Mouse (Mus musculus): ENCODE results near the gene Pclo. TPM values are rescaled to one million over a fixed set of nuclear protein-coding genes. Genes with fewer than 3 reads are reported as not detected.

Gene Pclo
- polyA plus RNA-seq, 1 experiment from 2014 or later: 22.0 TPM

DNA sequence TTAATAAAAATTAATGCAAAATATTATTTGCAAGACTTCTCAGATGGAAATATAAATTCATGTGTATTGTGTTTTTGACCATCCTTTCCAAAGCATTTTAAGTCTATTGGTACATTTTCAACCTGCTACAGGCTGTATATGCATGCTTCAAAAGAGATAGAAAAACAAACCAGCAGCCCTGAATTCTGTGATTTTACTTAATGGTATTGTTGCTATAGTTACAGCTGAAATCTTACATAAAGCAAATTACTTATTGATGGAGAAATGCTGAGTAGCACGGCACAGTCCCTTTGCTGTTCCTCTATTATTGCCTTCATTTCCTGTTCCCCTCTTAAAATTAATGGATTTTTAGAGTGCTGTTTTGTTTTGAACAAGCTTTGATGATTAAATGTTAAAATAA is 145.9 kb downstream of the Pclo start:
- 61% methylated on average over 1 of the region's 1 CpGs for WGBS
- Histone ChIP-seq H3K4me3 (replicated peaks; ENCODE audit: low read length) (no peak overlapping the region), H3K27ac (no peak overlapping the region), H3K4me1 (replicated peaks; ENCODE audit: control insufficient read depth, insufficient read depth, low read length) (no peaks in the 10 kb centered on the region), H3K4me2 (replicated peaks) (no peak overlapping the region), H3K36me3 (replicated peaks; ENCODE audit: control insufficient read depth, insufficient read depth) (no peaks in the 10 kb centered on the region), H3K9ac (no peak overlapping the region), H3K9me3 (ENCODE audit: control insufficient read depth, low read length) (no peaks in the 10 kb centered on the region), H3K27me3 (ENCODE audit: control insufficient read depth, insufficient read depth, low read length) (no peaks in the 10 kb centered on the region)
- DNase-seq (ENCODE audit: low spot score): no peak
- no peak for ATAC-seq (ENCODE audit: low FRiP score)

DNA sequence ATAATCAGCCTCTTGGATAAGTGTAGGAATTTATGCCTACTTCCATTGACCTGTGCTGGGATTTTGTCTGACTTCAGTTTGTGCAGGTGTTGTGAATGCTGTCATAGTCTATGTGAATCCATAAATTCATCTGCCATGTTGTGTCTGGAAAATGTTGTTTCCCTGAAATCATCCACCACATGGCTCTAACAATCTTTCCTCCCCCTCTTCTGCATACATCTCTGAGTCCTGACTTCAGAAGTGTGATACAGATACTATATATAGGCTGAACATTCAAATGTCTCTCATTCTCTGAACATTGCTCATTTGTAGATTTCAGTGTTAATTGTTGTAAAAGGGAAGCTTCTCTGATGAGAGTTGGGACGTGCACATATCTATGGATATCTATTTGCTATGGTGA is 147.5 kb downstream of the Pclo start:
- Histone ChIP-seq H3K27ac (no peak overlapping the region), H3K27me3 (ENCODE audit: control insufficient read depth, insufficient read depth, low read length) (no peaks in the 10 kb centered on the region), H3K36me3 (replicated peaks; ENCODE audit: control insufficient read depth, insufficient read depth) (no peaks in the 10 kb centered on the region), H3K4me1 (replicated peaks; ENCODE audit: control insufficient read depth, insufficient read depth, low read length) (no peaks in the 10 kb centered on the region), H3K4me3 (replicated peaks; ENCODE audit: low read length) (no peak overlapping the region), H3K4me2 (replicated peaks) (no peak overlapping the region), H3K9ac (no peak overlapping the region), H3K9me3 (ENCODE audit: control insufficient read depth, low read length) (no peaks in the 10 kb centered on the region)
- no peak for DNase-seq (ENCODE audit: low spot score)
- WGBS: 71% methylated on average over 1 of the region's 1 CpGs
- ATAC-seq (ENCODE audit: low FRiP score): no peak

DNA sequence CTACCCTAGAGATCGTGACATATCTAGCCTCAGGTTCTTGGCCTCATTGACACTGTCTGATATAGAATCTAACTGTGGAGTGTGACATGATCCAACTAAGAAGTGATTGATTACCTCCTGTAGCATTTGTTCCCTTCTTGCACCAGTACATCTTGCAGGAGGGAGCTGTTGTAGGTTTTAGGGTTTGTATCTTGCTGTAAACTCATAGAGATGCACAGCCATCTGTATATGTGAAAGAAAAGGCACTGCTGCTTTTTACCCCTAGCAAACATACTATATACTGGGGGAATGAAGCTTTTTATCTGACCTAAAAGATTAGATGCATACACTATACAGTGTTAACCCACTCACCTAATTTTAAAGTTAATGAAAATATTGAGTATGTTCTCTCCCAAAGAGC is 147.9 kb downstream of the Pclo start:
- no peak for DNase-seq (ENCODE audit: low spot score)
- no peak for ATAC-seq (ENCODE audit: low FRiP score)
- H3K4me3 ChIP-seq (replicated peaks; ENCODE audit: low read length): no peak overlapping the region
- H3K27ac ChIP-seq: no peak overlapping the region
- H3K9ac ChIP-seq: no peak overlapping the region
- H3K4me2 ChIP-seq (replicated peaks): no peak overlapping the region
- 90% methylated on average over 1 of the region's 1 CpGs for WGBS
- H3K36me3 ChIP-seq (replicated peaks; ENCODE audit: control insufficient read depth, insufficient read depth): no peaks in the 10 kb centered on the region
- no peaks in the 10 kb centered on the region for H3K4me1 ChIP-seq (replicated peaks; ENCODE audit: control insufficient read depth, insufficient read depth, low read length)
- no peaks in the 10 kb centered on the region for H3K27me3 ChIP-seq (ENCODE audit: control insufficient read depth, insufficient read depth, low read length)
- no peaks in the 10 kb centered on the region for H3K9me3 ChIP-seq (ENCODE audit: control insufficient read depth, low read length)

- 96% methylated on average over 6 of the region's 6 CpGs for WGBS
These were observed 165.7 kb downstream of the Pclo start for GRCm38 (mm10) chr5:14680419-14680818.

GRCm38 (mm10) chr5:14691995-14692394 is 177.3 kb downstream of the Pclo start:
- H3K9me3 ChIP-seq (ENCODE audit: control insufficient read depth, low read length): no peaks in the 10 kb centered on the region
- no peak overlapping the region for H3K9ac ChIP-seq
- ATAC-seq (ENCODE audit: low FRiP score) (no peak), DNase-seq (ENCODE audit: low spot score) (no peak)
- H3K27ac ChIP-seq: no peak overlapping the region
- H3K4me2 ChIP-seq (replicated peaks): no peak overlapping the region
- no peaks in the 10 kb centered on the region for H3K4me1 ChIP-seq (replicated peaks; ENCODE audit: control insufficient read depth, insufficient read depth, low read length)
- H3K36me3 ChIP-seq (replicated peaks; ENCODE audit: control insufficient read depth, insufficient read depth): no peaks in the 10 kb centered on the region
- H3K27me3 ChIP-seq (ENCODE audit: control insufficient read depth, insufficient read depth, low read length): no peaks in the 10 kb centered on the region
- 63% methylated on average over 2 of the region's 2 CpGs for WGBS
- H3K4me3 ChIP-seq (replicated peaks; ENCODE audit: low read length): no peak overlapping the region

More at GRCm38 (mm10) chr5:14680419-14680818, 165.7 kb downstream of the Pclo start:
- H3K27me3 ChIP-seq (ENCODE audit: control insufficient read depth, insufficient read depth, low read length): no peaks in the 10 kb centered on the region
- H3K4me2 ChIP-seq (replicated peaks): no peak overlapping the region
- H3K36me3 ChIP-seq (replicated peaks; ENCODE audit: control insufficient read depth, insufficient read depth): peaks cover 65% of the 10 kb centered on the region
- H3K9ac ChIP-seq: no peak overlapping the region
- H3K4me3 ChIP-seq (replicated peaks; ENCODE audit: low read length): no peak overlapping the region
- H3K4me1 ChIP-seq (replicated peaks; ENCODE audit: control insufficient read depth, insufficient read depth, low read length): no peaks in the 10 kb centered on the region
- DNase-seq (ENCODE audit: low spot score) (no peak), ATAC-seq (ENCODE audit: low FRiP score) (no peak)
- H3K27ac ChIP-seq: no peak overlapping the region
- peaks cover 16% of the 10 kb centered on the region; the same call in 1 of the 2 replicates for H3K9me3 ChIP-seq (ENCODE audit: control insufficient read depth, low read length)

GRCm38 (mm10) chr5:14696745-14697144 is 182.0 kb downstream of the Pclo start:
- Histone ChIP-seq H3K9me3 (ENCODE audit: control insufficient read depth, low read length) (no peaks in the 10 kb centered on the region), H3K36me3 (replicated peaks; ENCODE audit: control insufficient read depth, insufficient read depth) (no peaks in the 10 kb centered on the region), H3K4me2 (replicated peaks) (no peak overlapping the region), H3K9ac (no peak overlapping the region), H3K27ac (no peak overlapping the region), H3K4me3 (replicated peaks; ENCODE audit: low read length) (no peak overlapping the region), H3K4me1 (replicated peaks; ENCODE audit: control insufficient read depth, insufficient read depth, low read length) (no peaks in the 10 kb centered on the region), H3K27me3 (ENCODE audit: control insufficient read depth, insufficient read depth, low read length) (no peaks in the 10 kb centered on the region)
- 89% methylated on average over 2 of the region's 2 CpGs for WGBS
- ATAC-seq (ENCODE audit: low FRiP score) (no peak), DNase-seq (ENCODE audit: low spot score) (no peak)

DNA sequence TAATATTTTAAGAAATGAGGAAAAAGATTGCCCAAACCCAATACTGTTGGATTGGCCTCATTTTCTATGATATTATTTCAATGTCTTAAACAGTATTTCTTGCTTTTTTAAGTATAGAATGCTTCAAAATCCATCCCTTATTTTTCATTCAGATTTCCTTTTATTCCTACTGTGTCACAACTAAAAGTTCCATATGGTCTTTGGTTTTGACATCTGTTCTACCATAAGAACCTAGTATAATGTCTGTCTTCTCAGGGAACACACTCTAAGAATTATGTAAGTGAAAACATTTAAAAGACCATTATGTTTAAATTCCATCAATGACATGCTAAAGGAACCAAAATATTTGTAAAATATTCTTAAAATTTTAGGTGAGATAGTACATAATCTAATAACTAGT is 186.2 kb downstream of the Pclo start:
- Histone ChIP-seq H3K36me3 (replicated peaks; ENCODE audit: control insufficient read depth, insufficient read depth) (no peaks in the 10 kb centered on the region), H3K9me3 (ENCODE audit: control insufficient read depth, low read length) (no peaks in the 10 kb centered on the region), H3K27me3 (ENCODE audit: control insufficient read depth, insufficient read depth, low read length) (no peaks in the 10 kb centered on the region), H3K9ac (no peak overlapping the region), H3K4me3 (replicated peaks; ENCODE audit: low read length) (no peak overlapping the region), H3K27ac (no peak overlapping the region), H3K4me1 (replicated peaks; ENCODE audit: control insufficient read depth, insufficient read depth, low read length) (no peaks in the 10 kb centered on the region), H3K4me2 (replicated peaks) (no peak overlapping the region)
- DNase-seq (ENCODE audit: low spot score) (no peak), ATAC-seq (ENCODE audit: low FRiP score) (no peak)

GRCm38 (mm10) chr5:14705423-14705822 is 190.7 kb downstream of the Pclo start:
- no peak overlapping the region for H3K9ac ChIP-seq
- no peak overlapping the region for H3K27ac ChIP-seq
- 60% methylated on average over 2 of the region's 2 CpGs for WGBS
- H3K4me1 ChIP-seq (replicated peaks; ENCODE audit: control insufficient read depth, insufficient read depth, low read length): no peaks in the 10 kb centered on the region
- no peak for ATAC-seq (ENCODE audit: low FRiP score)
- H3K4me3 ChIP-seq (replicated peaks; ENCODE audit: low read length): no peak overlapping the region
- H3K9me3 ChIP-seq (ENCODE audit: control insufficient read depth, low read length): no peaks in the 10 kb centered on the region
- DNase-seq (ENCODE audit: low spot score): no peak
- no peaks in the 10 kb centered on the region for H3K36me3 ChIP-seq (replicated peaks; ENCODE audit: control insufficient read depth, insufficient read depth)
- no peak overlapping the region for H3K4me2 ChIP-seq (replicated peaks)
- no peaks in the 10 kb centered on the region for H3K27me3 ChIP-seq (ENCODE audit: control insufficient read depth, insufficient read depth, low read length)

- DNase-seq (ENCODE audit: low spot score) (no peak), ATAC-seq (ENCODE audit: low FRiP score) (0 out of 2 replicates have a peak, but pooled peaks have one; percentile 14)
- 56% methylated on average over 4 of the region's 4 CpGs for WGBS
- Histone ChIP-seq H3K9ac (no peak overlapping the region), H3K27ac (no peak overlapping the region), H3K36me3 (replicated peaks; ENCODE audit: control insufficient read depth, insufficient read depth) (no peaks in the 10 kb centered on the region), H3K4me2 (replicated peaks) (no peak overlapping the region), H3K4me3 (replicated peaks; ENCODE audit: low read length) (no peak overlapping the region), H3K27me3 (ENCODE audit: control insufficient read depth, insufficient read depth, low read length) (no peaks in the 10 kb centered on the region), H3K9me3 (ENCODE audit: control insufficient read depth, low read length) (no peaks in the 10 kb centered on the region), H3K4me1 (replicated peaks; ENCODE audit: control insufficient read depth, insufficient read depth, low read length) (no peaks in the 10 kb centered on the region)
These were observed 192.6 kb downstream of the Pclo start for GRCm38 (mm10) chr5:14707311-14707710.

DNA sequence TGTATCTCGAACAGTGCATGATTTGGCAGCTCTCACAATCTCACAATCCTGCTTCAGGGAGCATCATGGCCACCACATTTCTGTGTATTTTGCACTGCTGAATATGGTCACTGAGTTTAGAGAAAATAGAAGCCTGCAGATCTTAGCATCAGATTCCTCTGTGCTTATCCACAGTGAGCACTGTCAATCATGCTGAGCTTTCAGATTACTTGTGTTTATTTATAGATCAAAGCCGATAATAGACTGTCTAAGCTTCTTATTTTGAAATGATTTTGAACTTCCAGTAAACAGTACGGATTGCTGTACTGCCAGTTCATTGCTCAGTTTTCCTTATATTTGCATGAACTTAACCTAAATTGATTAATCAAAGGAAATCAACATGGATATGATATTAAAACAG is 208.9 kb downstream of the Pclo start:
- DNase-seq (ENCODE audit: low spot score): no peak
- H3K9ac ChIP-seq: no peak overlapping the region
- 88% methylated on average over 3 of the region's 3 CpGs for WGBS
- no peaks in the 10 kb centered on the region for H3K27me3 ChIP-seq (ENCODE audit: control insufficient read depth, insufficient read depth, low read length)
- H3K27ac ChIP-seq: no peak overlapping the region
- H3K9me3 ChIP-seq (ENCODE audit: control insufficient read depth, low read length): peaks cover 4% of the 10 kb centered on the region; the same call in 1 of the 2 replicates
- H3K4me2 ChIP-seq (replicated peaks): no peak overlapping the region
- no peaks in the 10 kb centered on the region for H3K4me1 ChIP-seq (replicated peaks; ENCODE audit: control insufficient read depth, insufficient read depth, low read length)
- H3K4me3 ChIP-seq (replicated peaks; ENCODE audit: low read length): no peak overlapping the region
- ATAC-seq (ENCODE audit: low FRiP score): no peak
- peaks cover 3% of the 10 kb centered on the region; the same call in 1 of the 2 replicates for H3K36me3 ChIP-seq (replicated peaks; ENCODE audit: control insufficient read depth, insufficient read depth)

Measured in hindbrain, embryonic 14.5 days (tissue).